Mouse (Mus musculus) brain, adult 2 months (tissue): ENCODE results near the gene Bad.

Source experiments
- DNase-seq: peaks from one replicate; pipeline ENCODE4 v3.0.0; 2011; ENCODE audit warnings: low read depth, low spot score

Bad gene

GRCm38 (mm10) chr19:6968491-6969271 lies 27.0 kb downstream of the Bad start:
- DNase-seq = no peak

GRCm38 (mm10) chr19:6969291-6969664 lies 27.6 kb downstream of the Bad start:
- no peak for DNase-seq

- DNase-seq = peak; percentile 39
These were observed 28.2 kb downstream of the Bad start for GRCm38 (mm10) chr19:6969665-6970381.

GRCm38 (mm10) chr19:6970460-6971085 lies 28.9 kb downstream of the Bad start:
- no peak for DNase-seq

GRCm38 (mm10) chr19:6971644-6972043 lies 30.0 kb downstream of the Bad start:
- no peak for DNase-seq

- no peak for DNase-seq
These were observed 30.7 kb downstream of the Bad start for GRCm38 (mm10) chr19:6972247-6972917.

- no peak for DNase-seq
These were observed 32.0 kb downstream of the Bad start for GRCm38 (mm10) chr19:6973581-6974190.

- peak; percentile 71 for DNase-seq
These were observed 32.8 kb downstream of the Bad start, which contains the start of gene Ppp1r14b for GRCm38 (mm10) chr19:6974211-6975205. TSS of gene Ppp1r14b (plus strand) at chr19:6974968.

GRCm38 (mm10) chr19:6975537-6976521 lies 34.2 kb downstream of the Bad start, which contains the start of gene Plcb3:
TSS of gene Plcb3 (minus strand) at chr19:6976470.
- DNase-seq = peak; percentile 75

GRCm38 (mm10) chr19:6977759-6978638 lies 36.3 kb downstream of the Bad start:
- DNase-seq = peak; percentile 39

- no peak for DNase-seq
These were observed 36.9 kb downstream of the Bad start for GRCm38 (mm10) chr19:6978639-6978974.

GRCm38 (mm10) chr19:6979001-6979479 lies 37.4 kb downstream of the Bad start:
- DNase-seq = peak; percentile 65

GRCm38 (mm10) chr19:6979486-6980380 lies 38.1 kb downstream of the Bad start:
- peak; percentile 100 for DNase-seq

GRCm38 (mm10) chr19:6980381-6981093 lies 38.9 kb downstream of the Bad start, which contains the start of gene Fkbp2:
TSS of gene Fkbp2 (minus strand) at chr19:6980501.
- DNase-seq = peak; percentile 99

GRCm38 (mm10) chr19:6981465-6981864 lies 39.8 kb downstream of the Bad start:
- no peak for DNase-seq

- no peak for DNase-seq
These were observed 42.0 kb downstream of the Bad start for GRCm38 (mm10) chr19:6983621-6984020.
